Mouse (Mus musculus) spleen, adult 2 months (tissue): ENCODE measurements around the gene Galk2.

Experiments used
- CTCF ChIP-seq: fragments of 200-500 bp; IDR thresholded peaks from 2 replicates; pipeline ENCODE4 v1.5.1; 2011; ENCODE audit warnings: mild to moderate bottlenecking, inconsistent platforms; ENCODE audit not compliant: insufficient read depth, insufficient read length, insufficient replicate concordance; ENCODE audit errors: extremely low read depth
- POLR2A ChIP-seq: fragments of 200-500 bp; IDR thresholded peaks from 2 replicates; pipeline ENCODE4 v1.6.1; 2011; ENCODE audit warnings: low read depth, low read length, inconsistent platforms

DNA sequence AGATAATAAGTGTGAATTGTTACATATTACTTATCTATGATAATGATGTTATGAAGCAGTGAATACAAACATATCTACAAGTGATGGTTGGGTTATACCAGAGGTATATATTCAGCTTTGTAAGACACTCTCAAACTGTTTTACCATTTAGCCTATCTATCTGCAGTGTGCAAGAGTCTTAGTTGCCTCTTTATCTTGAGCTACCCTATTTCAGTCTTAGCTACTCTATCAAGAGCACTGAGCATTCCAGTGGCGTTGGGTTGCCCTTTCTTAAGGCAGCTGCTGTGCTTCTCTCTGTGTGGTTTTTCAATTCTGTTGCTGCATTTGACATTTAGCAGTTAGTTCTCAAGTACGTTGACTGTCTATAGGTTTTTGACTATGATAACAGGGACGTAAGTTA is 4.9 kb downstream of the Galk2 start:
- no peak for TF ChIP-seq CTCF
- TF ChIP-seq POLR2A = no peak
